Mouse (Mus musculus) right cerebral cortex, postnatal 14 days (tissue): ENCODE measurements around the gene Asb13.

Experiments
- DNase-seq: peaks from one replicate; pipeline ENCODE4 v3.0.0; 2022

The Asb13 gene

DNA sequence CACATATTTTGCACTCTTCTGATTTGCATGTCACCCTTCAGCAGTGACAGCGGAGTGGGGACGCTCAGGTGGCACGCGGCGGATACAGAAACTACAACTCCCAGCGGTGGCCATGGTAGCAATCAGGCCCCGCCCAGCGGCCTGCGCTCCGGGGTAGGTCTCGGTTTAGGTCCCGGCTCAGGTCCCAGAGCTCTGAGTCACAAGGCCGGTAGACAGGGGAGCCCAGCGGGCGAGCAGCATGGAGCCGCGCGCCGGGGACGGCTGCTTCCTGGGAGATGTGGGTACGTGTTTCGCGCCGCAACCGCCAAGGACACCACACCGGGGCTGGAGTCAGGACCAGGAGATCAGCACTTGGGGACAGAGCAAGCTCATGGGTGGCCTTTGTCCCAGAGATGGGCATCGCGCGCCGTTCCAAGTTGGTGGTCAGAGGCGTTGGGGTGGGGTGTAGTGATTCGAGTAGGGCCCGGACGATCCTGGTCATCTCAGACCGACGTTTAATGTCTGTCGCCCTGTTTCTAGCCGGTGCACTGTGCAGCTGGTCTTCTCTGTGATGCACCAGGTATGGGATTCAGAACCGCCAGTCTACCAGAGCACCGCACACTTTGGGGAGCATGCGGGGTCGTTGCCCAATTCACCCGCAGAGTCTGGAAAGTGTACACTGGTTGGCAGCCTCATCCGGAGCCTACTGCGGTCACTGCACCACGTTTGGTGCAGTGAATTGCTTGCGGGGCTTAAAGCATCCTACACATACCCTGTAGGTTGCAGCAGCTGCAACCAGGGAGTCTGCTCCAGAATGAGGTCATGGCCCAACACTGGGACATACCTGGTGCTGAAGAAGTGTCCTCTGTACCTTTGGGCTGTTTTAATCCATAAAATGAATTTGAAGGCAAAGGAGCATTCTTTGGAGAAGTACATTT is at the start of gene Asb13:
Gene Asb13, plus strand, starts transcription at position 138 of the 917 bp plus-strand sequence.
- peak; percentile 74 for DNase-seq

DNA sequence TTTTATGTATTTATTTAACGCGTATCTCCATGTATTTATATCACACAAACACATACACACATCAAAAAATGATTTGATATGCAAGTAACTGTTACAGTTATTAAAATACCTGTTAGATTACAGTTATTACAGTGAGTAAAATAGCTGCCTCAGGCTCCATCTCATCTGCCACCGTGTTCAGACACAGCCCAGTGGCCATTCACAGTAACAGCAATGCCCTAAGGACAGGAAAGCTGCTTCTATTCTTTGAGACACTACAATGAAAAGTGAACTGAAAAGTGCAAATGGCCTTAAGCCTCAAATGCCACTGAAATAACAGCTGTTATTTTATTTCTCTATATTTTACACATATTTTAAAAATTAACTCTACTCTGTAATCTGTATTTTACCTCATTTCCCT is 43.0 kb upstream of the Asb13 start:
- no peak for DNase-seq

DNA sequence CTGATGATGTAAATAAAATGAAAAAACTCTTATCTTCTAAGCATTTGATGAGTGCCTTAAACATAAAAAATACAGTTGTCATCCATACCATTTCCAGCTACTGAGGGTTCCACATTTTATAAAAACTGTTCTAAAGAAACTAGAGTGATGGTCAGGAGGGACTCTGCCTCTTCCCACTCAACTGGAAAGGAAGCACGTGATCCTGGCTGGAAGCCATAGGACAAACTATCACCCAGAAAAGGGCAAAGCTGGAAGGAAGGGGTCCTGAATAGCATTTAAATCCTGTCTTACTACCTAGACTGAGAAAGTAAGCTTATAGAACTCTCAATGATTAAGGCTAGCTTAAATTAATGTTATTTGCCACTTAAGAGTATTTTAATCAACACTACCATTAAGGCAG is 39.5 kb upstream of the Asb13 start:
- DNase-seq = no peak

DNA sequence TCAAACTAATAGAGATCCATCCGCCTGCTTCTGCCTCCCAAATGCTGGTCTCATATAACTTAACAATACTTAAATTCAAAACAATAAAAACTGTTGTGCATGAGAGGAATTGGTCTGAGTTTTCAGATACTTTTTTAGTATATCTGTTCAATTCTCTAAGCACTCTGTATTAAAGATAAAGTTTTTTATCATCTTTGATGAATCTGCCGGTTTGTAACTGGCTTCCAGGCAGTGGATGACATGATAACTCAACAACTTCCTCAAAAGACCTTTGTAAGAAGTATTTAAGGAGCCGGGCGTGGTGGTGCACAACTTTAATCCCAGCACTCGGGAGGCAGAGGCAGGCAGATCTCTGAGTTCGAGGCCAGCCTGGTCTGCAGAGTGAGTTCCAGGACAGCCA is 37.6 kb upstream of the Asb13 start:
- no peak for DNase-seq

DNA sequence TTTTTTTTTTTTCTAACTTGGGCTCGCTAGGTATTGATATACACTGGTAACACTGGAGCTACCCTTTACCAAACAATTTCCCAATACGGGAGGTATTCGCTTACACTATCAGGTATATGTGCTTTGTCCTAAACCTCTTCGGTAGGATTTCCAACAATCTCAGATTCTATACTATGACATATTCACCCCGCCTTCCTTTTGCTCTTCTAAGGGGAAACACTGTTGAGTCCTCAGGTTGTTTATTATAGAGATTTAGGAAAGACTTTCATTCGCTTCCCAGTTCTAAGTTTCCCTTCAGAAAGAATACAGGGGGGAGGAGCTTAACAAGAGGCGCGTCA is 24.1 kb upstream of the Asb13 start:
- DNase-seq = no peak

DNA sequence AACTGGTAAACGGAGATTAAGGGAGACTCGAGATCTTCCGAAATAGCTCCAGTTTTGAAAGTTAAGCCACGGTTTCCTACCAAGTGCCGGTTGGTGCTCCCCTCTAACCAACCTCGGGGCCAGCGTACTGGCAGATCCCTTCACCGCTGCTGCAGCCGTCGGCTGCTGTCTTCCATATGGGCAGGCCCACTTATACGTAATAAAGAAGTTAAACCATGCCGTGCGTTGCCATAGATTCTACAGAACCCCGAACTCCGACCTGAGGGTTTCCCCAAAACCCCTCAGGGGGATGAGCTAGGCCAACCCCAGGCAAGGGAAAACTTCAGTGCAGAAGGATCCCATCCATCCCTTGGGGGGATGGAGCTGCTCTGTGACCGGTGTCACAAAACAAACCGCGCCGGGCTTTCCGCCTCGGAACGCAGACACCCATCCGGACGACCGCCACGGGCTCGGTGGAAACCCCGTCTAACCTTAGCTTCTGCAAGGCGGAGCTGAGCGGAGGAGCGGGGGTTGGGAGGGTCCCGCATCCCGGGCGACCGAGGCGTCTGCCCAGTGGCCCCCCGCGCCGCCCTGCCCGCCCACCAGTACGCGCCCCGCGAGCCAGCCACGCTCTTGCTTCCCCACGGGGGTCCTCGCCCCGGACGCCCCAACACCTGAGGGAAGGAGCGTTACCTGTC is 23.6 kb upstream of the Asb13 start:
- DNase-seq = no peak

DNA sequence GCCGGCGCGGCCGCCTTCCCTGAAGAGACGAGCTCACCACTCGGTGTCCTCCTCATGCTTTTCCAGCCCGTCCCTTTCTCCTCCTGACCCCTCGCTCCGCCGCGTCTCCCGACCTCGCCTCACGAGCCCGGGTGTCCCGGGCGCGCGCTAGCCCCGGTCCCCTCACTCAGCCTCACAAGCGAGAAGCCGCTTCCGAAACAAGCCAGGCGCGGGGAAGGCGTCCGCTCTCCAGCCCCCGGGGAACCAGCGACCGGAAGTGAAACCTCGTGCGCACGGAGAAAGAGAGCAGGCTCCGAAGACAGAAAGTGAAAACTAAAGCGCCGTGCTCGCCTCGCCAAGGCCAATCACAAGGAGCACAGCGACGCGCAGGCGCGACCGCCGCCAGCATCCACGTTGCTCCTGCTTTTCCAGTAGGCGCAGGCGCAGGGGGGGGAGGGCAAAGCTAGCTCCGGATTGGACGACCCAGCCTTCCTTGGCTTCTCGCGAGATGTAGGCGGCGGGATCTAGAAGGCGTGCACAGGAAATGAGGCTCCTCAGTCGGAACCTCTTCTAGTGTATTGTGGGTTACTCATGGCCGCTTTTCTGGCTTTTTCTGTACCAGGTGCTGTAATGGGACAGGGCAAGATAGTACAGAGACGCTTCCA is 22.9 kb upstream of the Asb13 start, which contains the start of gene Fam208b:
Gene Fam208b, minus strand, starts transcription at position 314 of the 644 bp plus-strand sequence.
- DNase-seq = peak; percentile 99

DNA sequence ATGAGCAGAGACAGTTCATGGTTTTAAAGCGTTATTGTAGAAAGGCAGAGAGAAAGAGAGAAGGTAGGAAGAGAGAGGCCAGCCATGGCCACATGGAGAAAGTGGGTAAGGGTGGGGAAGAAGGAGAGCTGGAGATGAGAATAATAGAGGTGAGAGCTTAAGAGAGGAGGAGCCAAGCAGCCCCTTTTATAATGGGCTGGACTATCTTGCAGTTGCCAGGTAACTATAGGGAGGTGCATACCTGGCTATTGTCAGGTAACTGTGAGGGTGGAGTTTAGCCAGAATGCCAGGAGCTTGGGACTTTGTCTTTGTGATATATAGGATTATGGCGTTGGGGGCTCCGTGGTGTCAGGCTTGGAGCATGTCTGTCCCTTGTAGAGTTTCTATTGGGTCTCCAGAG is 6.7 kb upstream of the Asb13 start:
- no peak for DNase-seq

DNA sequence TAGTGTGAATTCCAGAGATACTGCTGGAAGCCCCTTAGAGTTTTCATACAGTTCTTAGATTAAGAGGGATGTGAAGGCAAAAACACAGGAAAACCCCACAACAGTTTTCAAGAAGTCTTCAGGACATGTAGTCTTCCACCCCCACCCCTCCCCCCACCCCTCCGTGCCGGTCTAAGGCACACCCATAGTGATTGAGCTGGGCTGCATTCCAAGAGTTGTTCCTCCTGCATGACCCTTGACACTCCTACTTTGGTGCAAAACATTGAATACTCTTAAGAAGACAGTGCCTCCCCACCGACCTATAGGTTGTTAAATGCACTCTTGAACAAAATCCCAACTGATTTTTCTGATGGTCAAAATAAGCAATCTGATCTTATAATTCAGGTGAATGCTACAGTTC is 5.7 kb upstream of the Asb13 start:
- DNase-seq = no peak

DNA sequence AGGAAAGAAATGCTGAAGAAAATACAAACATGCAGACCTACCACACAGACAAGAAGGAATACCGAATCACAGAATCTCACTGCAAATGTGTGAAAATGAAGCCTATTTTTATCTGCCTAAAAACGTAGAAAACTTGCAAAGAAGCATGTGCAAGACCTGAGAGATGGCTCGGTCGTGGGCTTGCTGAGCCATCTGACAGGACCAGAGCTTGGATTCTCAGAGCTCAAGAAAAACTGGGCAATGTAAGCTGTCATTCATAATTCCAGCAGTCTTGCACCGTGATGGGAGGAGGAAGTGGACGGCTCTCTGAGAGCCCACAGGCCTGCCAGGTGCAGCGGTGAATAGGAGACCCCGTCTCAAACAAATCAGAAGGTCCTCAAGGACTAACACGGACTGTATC is 1.3 kb upstream of the Asb13 start:
- no peak for DNase-seq

DNA sequence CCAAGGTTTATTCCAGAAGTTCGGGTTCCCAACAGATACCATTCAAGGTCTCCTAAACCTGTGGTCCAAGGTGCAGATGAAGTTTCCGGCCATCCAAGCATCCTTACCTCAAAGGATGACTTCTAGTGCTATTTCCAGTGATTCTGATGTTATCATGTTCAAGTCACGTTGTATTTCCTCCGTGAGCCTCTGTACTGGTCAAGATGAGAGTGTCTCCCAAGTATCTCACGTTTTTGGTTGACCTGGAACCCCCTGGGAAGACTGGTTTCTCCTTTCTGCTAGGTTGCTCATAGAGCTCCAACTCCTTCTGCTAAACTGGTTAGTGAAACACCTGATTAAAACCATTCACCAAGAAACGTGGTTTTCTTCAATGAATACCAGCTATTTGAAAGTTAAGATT is 701 bp upstream of the Asb13 start:
- DNase-seq = no peak

DNA sequence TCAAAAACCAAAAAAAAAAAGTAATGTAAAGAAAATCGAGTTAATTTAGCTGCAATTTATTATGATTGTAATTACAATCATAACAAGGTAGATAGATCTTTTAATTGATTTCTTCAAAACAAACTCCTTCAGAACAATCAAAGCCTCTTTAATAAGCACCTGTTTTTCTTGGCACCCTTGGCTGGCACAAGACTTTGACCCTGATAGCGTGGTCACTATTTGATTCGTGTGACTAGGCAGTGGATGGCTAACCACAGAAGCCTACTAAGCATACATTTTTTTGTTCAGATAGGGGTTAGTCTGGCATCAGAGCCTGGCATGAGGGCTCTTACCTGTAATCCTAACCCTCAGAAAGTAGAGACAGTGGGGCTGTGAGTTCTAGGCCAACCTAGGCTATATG is 1.2 kb downstream of the Asb13 start:
- no peak for DNase-seq

DNA sequence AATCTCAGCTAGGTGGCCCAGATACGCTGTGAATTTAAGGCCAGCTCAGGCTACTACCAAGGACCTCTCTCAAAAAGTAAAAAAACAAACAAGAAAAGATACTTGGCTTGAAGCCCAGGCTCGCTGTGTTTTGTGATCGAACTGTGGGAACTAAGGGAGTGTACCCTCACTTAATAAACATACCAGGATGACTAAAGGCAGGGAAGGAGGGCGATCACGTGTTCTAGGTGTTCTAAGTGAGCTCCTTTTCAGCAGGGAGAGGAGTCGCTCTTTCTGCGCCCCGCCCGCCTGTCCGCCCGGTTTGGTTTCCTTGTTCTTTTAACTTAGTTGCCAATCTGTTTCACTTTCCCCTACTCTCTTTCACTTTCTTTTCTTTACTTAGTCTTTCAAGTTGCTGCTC is 3.0 kb downstream of the Asb13 start:
- DNase-seq = no peak

DNA sequence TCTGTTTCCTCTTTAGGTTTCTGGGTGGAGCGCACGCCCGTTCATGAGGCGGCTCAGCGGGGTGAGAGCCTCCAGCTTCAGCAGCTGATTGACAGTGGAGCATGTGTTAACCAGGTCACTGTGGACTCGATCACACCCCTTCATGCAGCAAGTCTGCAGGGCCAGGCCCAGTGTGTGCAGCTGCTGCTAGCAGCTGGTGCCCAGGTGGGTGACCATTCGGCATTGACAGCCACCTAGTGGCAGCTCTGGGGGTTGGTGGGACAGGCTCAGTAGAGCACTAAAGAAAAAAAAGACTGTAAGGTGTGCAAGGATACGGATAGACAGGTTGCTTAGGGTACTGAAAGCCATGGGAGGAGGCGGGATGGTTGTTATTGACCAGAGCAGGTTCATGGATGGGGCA is 8.2 kb downstream of the Asb13 start:
- no peak for DNase-seq

DNA sequence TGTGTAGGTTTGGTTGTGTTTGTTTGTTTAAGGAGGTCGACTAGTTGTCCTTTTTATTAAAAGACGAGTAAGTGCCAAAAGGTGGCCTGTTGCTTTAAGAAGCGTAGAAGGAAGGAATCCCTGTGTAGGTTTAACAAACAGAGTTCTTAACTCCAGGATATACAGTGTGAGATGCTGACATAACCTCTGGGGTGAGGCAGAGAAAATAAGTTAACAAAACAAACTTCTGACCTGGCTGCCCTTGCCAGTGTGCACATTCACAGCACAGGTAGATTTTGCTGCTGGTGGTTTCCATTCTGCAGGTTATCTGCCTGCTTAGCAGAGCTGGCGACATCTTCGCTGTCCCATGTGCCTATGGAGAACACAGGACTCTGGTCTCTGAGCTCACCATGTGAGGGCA is 8.7 kb downstream of the Asb13 start:
- DNase-seq = no peak

DNA sequence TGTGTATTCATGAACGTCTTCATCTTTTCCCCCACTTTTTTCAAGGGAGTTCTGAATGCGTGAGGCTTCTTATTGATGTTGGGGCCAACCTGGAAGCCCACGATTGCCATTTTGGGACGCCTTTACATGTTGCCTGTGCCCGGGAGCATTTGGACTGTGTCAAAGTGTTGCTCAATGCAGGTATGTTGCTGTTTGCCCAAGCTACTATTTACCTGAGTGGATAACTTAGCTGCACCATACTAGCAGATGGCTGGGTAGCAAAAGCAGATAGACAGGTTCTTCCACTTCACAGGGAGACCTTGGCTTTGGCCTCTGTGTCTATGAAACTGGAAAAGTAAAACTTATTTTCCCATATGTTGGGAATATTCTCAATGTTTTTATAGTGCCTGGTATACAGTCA is 11.0 kb downstream of the Asb13 start:
- no peak for DNase-seq

DNA sequence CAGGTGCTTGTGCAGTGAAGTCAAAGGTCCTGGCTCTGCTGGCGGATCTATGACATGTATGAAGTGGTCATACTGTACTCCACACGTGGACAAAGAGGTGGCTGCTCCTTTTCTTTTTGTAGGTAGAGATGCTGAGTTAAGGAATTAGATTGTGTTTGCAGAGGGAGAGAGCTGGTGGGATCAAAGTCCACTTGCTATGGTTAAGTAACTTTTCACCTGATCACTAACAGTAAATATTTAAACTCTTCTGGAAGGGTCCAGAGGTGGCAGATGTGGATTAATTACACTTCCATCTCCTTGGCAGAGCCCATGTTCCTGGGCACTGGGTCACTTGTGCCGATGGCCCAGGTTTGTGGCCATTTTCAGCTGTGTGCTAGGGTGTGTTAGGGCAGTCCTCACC is 12.1 kb downstream of the Asb13 start:
- no peak for DNase-seq

DNA sequence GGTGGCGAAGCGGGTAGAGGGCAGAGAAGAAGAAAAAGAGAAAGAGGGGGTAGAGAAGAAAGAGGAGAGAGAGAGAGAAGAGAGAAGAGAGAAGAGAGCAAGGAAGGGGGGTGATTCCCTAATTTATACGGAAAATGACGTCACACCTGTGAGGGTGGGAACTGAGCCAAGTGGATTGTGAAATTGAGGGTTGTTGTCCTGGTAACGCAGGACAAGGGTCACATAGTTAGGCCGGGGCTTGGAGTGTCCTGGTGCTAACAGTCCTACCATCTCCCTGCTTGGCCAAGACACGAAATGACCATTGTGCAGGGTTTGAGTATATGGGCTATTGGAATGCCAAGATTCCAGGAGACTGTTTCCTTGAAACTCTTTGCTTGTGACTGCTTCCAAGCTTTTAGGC is 12.7 kb downstream of the Asb13 start:
- no peak for DNase-seq

DNA sequence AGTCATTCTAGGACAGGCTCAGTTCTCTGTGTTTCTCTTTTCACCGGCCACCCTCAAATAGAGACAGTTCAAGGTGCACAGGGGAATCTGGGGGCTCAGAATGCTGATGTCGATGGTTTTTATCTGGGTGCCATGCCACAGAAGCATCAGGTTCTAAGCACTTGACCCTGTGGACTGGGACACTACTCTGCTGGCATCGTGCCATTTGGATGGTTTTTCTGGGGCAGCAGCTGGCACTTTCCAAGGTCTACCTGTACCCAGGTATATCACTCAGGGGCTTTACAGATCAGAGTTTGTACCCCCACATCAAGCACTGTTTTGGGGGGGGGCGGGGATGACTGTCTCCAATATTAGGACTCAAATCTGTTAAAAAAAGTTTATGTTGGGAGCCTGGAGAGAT is 16.7 kb downstream of the Asb13 start:
- no peak for DNase-seq

DNA sequence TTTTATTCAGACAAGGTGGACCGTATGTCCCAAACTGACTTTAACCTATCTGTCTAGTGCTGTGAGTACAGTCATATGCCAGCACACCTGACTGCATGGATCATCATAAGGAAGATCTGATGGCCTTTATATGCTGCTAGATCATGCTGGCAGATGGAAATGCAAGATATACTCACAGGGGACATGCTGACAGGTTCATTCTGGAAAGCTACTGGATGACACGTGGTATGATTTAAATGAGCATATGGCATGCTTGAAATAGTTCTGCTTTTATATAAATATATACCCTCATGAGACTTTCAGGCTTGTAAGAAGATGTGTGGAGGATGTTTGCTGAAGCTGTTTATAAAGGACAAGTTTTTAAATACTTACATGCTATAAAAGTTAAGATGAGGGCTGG is 20.6 kb downstream of the Asb13 start:
- no peak for DNase-seq

DNA sequence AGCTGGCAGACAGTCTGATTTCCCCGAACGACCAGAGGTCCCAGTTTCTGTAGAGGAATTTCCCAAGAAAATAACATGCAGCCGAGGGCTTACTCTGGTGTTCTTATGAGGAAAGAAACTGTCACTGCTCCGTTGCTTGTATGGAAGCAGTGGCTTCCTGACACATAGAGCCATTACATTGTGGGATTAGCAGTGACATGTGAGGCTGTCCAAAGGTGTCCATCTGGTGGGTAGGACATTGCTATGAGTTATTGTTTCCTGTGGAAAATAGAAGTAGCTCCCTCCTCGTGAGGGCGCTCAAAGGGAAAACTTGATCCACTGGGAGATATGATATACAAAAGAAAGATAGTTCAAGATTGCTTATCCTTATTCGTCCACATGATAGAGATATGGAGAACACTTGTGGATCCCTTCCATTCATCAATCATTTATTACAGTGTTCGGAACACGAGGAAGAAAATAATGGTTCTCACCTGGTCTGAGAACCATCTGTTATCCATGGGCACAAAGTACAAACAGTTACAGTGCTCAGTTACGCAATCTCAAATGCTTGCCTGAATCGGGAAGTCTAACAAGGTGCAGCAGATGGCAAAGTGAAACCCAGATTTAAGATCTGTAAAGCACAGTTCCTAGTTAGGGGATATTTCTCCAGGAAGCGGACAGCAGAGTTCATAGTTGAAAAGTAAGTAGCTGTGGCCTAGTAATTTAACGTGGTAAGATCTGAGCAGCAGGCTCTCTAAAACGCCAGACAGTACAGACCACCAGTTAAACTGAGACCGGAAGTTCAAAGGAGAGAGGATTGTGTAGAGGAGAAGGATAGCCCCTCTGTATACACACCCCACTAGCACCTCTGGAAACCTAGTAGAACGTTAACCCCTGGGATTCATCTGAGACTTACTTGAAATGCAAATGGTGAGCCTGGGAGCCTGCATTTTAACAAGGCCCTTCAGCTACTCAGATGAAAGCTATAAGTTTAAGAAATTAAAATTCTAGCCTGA is 25.6 kb downstream of the Asb13 start:
- no peak for DNase-seq

DNA sequence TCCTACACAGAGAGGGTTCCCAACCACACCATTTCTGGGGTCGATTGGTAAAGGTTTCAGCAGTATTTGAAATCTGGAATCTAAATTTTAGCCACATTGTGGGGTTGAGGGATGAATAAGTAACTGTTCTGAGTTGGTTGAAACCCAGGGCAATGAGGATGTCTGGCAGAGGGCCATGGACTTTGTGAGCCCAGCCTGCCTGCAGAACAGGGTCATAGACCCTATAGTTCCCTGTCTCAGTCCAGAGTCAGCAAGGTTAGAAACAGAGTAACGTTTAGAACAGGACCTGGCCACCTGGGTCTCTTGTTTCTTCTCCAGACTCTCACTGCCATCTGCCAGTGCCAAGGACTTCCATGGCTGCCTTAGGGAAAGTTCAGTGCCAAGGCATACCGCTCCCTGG is 30.4 kb downstream of the Asb13 start:
- no peak for DNase-seq

DNA sequence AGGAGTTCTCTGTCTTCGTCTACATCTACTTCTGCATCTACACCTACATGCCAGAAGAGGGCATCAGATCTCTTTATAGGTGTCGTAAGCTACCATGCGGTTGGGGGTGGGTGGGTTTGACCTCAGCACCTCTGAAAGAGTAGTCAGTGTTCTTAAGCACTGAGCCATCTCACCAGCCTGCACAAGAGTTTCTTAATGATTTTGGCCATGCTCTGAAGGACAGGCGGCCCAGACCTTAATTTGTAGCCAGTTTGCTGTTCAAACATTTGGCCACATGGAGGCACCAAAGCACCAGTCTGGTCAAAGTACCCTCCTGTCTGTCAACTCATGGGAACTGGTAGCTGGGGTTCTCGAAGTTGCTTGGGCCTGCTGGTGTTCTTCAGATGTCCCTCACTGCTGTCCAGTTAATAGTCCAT is 31.5 kb downstream of the Asb13 start:
- peak; percentile 64 for DNase-seq
